Mouse (Mus musculus) cerebellum, adult 18-20 months (tissue): ENCODE measurements at regions not wholly inside any gene's neighbourhood (a gene's known extent, or its start where the extent isn't known, plus 50 kb on each side); places are given as distances from the start of the nearest gene placed in this dataset.

Experiments used
- DNase-seq, 2 experiments: peaks; one replicate each; pipeline ENCODE4 v3.0.0; 2021

DNA sequence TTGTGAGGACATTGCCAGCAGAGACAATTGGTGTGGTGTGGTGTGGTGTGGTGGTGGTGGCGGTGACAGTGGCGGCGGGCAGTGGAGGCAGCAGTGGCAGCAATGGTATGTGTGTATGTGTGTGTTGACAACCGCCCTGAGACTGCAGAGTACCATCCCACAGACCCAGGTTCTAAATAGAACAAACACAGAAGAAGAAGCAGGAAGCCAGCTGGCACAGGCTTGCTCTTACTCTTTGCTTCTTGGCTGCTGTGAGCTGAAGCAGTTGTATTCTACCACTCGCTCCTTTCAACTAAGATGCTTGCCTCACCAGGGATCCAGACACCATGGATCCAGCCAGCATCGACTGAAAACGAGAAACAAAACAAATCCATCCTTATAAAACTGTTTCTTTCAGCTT lies 334.2 kb downstream of the Adgrl2 start:
- no peak for DNase-seq

DNA sequence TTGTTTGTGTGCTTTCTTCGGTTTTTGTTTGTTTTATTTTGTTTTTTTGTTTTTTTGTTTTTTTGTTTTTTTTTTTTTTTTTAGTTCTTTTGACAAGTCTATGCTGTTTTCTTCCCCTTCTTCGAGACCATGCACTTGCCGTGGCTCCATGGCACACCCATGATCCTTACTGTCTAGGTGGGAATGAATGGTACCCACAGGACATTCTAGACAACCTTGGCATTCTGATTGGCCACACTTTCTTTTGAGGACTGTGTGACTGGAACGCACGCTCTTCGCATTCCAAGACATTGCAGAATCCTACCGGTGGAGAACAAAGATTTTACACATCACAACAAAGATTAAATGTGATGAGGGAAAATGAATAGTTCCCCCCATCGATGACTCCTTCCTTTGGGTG lies 340.1 kb downstream of the Adgrl2 start:
- DNase-seq, result no peak

DNA sequence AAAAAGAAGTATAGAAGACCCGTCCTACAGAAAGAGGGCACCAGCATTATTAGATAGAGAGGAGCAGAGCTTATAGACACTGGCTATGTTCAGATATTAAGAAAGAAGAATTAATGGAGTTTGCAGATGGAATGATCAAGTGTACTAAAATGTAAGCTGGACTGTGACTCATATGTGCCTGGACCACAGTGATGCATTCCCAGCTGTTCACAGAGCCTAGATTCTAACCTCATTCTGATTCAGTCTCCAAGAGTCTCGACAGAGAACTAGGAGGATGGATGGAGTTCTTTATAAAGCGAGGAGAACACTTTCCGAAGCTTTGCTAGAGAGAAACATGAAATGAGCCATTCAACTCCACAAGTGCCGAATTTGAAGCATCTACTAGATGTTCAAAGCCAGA lies 345.4 kb downstream of the Adgrl2 start:
- no peak for DNase-seq

DNA sequence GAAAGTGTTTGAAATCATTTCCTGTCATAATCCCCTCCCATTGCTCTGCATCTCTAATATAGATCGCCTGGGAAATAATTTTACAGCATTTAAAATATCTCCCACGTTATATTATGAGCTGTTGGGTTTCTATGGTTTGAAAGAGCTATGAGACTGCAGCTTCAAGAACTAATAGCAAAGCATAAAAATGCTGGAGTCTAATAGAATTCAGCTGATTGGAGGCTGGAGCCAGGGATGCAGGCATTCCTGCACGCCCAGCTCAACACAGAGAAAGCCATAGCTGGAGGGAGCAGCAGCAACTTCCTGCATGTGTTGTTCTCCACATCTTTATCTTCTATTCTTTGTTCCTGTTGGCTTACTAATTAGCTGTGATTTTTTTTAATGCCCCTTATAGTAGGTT lies 348.8 kb downstream of the Adgrl2 start:
- no peak for DNase-seq

- DNase-seq, result no peak
Observed at GRCm38 (mm10) chr3:148640680-148641101, 349.7 kb downstream of the Adgrl2 start.

DNA sequence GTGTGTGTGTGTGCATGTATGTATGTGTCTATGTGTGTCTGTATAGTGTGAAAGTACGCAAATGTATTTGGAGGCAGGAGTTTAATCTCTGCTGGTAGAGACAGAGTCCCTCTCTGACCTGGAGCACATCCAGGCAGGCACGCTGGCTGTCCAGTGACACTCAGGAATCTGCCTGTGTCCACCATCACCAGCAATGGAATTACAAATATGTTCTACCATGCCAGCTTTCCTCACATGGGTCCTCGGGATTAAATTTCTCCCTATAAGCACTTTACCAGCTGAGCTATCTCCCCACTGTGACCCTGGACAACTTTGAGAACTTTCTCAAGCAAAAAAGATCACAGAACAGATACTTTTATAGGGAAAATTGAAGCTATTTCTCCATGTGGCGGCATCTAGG lies 355.3 kb downstream of the Adgrl2 start:
- no peak for DNase-seq

DNA sequence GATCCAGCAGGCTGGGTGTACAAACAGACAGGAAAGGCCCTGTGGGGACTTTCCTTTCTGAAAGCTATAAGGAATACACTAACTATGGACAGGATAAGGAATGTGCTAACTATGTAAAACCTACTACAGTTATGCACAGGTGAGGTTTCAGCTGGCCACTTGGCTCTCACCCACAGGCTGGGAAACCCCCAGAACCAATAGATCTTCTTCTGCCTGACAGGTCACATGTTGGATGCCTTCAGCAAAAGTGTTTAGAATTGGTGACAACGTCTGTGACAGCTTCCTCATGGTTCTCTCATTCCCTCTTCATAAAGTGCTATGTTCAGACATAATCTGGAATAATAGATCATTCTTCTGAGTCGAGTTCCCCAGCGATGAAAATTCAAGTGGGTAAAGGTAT lies 356.0 kb downstream of the Adgrl2 start:
- no peak for DNase-seq

GRCm38 (mm10) chr3:148633291-148633690 lies 357.1 kb downstream of the Adgrl2 start:
- no peak for DNase-seq

DNA sequence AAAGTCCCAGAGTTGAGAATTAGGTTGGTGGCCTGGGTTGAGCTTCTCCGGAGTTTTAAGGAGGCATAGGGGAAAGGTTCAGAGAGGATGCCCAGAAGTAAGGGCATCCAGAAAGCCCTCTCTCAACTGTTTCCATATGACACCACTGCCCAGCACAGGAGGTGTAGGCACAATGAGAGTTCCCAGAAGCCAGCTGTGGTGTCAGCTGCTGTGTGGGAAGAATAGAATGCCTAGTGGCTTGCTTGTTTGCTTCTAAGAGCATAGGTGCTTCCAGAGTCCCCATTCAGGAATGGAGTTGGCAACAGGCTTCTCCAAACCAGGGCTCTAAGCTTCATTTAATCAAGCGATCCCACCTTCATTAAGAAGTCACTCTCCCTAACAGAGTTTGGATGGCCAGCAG lies 357.9 kb downstream of the Adgrl2 start:
- no peak for DNase-seq

DNA sequence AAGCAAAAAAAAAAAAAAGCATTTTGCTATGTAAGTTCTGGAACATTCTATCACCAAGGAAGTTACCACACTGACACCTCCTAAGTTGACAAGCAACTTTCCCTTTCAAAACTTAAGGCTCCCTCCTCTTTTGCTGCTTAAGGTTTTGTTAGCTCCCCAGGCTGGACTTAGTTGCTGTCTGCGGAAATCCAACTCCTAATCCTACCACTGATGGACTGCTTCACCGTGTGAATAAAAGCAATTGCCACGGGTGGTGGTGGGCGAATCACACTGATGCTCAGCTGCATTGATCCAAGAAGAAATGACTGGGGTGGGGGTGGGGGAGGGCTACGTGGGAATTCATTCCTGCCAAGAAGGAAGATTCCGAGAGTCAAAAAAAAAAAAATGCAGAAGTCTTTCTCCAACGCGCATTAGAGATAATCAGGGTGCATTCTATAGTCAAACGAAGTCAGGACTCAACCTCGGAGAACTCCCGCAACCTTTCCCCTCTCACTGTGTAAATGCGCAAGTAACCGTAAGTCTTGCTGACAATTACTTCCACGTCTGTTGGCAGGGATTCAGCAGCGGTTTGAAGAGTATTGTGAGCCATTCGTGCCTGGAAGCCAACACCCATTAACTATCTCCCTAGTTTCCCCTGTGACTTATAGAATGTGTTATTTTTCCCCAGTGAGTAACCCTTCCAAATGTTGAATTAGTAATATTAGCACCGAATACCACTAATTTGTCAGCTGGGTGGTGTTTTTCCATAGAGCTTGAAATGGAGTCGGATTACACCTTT lies 358.8 kb downstream of the Adgrl2 start:
- no peak for DNase-seq

DNA sequence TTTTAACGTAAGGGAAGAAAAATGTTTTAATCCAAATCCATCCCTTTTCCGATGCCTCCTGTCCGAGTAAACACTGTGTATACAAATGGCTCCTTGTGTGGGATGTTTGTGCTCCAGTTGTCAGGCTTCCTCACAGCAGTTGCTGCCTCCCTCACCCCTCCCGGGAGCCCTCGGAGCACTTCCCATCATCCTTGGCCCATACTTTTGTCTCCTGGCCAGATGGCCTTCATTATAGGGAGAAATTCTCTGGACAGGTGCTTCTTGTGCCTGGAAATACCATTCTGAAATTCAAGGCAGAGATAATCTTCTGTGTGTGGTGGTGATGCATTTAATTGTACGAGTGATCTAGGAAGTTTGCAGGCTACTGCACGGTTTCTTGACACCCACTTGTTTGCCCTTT lies 359.5 kb downstream of the Adgrl2 start:
- DNase-seq, result no peak

DNA sequence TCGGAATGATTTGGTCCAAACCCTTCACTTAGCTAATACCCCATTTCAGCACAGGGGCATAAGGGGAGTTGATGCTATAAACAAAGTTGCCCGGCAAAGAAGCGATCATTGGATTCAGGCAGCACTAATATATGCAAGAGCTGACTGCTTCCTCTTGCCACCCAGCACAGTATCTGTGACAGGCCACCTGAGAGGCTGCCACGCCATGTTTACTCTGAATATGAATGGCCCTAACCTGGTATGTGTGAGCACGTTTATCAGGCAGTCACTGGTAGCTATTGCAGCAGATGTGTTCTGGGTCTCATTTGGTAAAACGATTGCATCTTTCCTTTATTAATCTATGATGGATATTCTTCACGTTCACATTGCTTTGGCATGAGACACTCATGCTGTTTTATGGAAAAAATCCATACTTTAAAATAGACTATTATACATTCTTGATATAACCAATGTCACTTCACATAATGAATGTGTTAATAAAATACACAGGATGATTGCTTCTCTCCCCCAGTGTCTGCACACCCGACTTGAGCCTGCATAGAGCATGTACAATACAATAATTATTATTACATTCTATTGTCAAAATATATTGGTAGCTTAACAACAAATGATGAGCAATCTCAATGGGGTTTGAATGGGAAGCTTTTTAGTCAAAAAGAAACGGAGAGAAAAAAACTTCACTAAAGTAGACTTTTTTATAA lies 375.2 kb downstream of the Adgrl2 start:
- no peak for DNase-seq

- no peak for DNase-seq
Observed at GRCm38 (mm10) chr3:148613443-148613842, 376.9 kb downstream of the Adgrl2 start.

GRCm38 (mm10) chr3:148603276-148603675 lies 387.1 kb downstream of the Adgrl2 start:
- DNase-seq, result no peak

GRCm38 (mm10) chr3:148602730-148603255 lies 387.6 kb downstream of the Adgrl2 start:
- no peak for DNase-seq

GRCm38 (mm10) chr3:148595561-148595960 lies 394.8 kb downstream of the Adgrl2 start:
- DNase-seq, result no peak

- no peak for DNase-seq
Observed at GRCm38 (mm10) chr3:148589556-148589955, 400.8 kb downstream of the Adgrl2 start.

DNA sequence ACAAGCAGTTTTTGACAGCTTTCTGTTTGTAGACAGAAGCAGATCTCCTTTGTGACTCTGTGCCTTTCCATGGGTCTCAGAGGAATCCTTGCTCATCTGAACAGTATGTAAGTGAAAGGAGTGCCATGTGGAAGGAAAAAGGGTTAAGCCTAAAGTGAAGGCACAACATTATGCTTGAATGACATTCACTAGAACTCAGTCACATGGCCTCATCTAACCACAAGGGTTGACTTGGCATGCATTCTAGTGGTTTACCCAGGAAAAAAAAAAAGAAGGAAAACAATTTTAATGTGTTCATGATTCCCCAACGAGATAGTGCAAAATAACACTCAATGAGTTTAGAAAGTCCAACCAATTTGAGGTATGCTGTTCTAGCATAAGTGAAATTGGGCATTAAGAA lies 414.6 kb downstream of the Adgrl2 start:
- DNase-seq, result no peak

DNA sequence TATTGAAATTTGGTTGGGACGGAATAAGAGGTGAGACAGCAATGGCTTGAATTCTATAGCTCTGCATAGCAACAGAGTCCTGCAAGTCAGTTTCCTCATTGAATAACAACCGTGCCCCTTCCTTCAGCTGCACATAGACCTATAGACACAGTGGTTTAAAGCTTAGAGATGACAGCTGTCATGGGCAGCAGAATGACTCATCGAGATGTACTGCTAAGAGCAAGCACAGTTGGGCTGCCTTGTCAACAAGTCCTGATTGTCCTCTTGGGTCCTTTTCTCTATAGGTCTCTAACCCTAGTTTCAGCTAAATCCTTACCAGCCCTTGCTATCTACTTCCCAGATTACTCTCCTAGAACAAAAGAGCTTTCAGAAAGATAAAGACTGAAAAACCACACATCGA lies 417.9 kb downstream of the Adgrl2 start:
- no peak for DNase-seq

- DNase-seq, result no peak
Observed at GRCm38 (mm10) chr3:148564716-148565115, 425.6 kb downstream of the Adgrl2 start.

- DNase-seq, result no peak
Observed at GRCm38 (mm10) chr3:148561211-148561610, 429.1 kb downstream of the Adgrl2 start.

- no peak for DNase-seq
Observed at GRCm38 (mm10) chr3:148559752-148560460, 430.4 kb downstream of the Adgrl2 start.

DNA sequence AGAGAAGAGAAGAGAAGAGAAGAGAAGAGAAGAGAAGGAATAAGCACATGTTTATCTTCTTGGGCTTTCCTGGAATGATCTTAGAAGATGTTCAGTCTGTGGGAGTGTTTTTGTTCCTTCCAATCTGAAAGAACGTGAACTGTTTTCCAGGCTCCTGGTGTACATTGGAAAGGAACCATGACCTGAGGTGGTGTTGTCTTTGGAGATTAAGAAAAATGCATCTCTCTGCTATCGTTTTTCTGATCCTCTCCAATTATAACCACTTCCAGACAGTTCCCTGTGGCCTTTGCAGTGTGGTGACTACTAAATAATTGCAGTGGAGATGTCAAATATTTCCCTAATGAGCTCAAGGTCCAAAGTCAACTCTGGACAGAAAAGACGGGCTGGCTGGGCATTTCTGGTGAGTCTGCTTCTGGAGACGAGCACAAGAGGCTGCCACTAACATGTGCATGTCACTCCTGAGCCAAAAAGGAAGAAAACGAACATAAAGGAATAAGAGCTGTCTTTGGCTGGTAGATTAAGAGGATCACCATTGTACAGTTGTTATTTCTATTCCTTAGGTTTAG lies 431.7 kb downstream of the Adgrl2 start:
- no peak for DNase-seq
